Mouse (Mus musculus) regulatory T cell (primary cell): Measurements from ENCODE around the gene Slc43a3.

ENCODE experiments used
- in situ Hi-C: fragments of 300-600 bp; cut with MboI, MseI; formaldehyde crosslinking; loops from one replicate; pipeline ENCODE4 v1.15.1; 2025; ENCODE audit warnings: high pct_unique_total_duplicates

The Slc43a3 gene

DNA sequence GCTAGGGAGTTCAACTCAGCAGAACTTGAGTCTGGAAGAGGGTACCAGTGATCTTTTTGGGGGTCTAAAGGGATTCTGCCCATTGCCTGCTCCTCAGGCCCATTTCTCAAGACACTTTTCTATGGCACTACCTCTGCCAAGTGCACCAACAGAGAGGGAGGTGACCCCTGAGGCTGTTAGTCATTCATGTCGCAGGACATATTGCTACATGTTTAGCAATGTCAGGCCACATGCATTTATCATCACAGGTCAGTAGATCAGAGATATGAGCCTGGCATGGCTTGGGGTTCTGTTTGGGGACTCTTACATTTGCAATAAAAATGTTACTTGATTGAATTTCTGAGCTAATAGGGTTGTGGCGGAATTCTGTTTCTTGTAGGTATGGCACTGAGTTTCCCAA lies 39.2 kb downstream of the Slc43a3 start:
- in situ Hi-C loops, result no loop called here

GRCm38 (mm10) chr2:84980188-84980587 lies 43.8 kb downstream of the Slc43a3 start, which contains the start of gene Prg2:
Gene Prg2, plus strand, starts transcription at chr2:84980461.
- in situ Hi-C loops, result no loop called here

DNA sequence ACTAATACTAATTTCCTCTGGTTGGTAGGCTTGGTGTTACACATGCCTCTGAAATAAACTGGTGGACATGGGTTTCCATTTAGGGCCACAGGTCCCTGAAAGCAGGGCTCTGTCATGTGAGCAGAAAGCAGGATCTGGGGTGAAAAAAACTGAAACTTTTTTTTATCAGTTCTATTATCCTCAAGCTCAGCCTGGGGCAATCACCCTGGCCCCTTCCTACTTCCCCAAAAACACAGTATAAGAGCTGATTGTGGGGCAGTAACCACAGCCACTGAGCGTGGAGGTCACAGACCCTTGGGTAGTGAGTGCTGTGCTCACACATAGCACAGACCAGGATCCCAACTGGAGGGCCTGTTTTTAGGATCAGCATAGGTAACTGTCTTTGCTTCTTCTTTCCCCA lies 51.6 kb downstream of the Slc43a3 start, which contains the start of gene Prg3:
Prg3 (plus strand) TSS at position 286 of the 400 bp plus-strand sequence.
- in situ Hi-C loops, result no loop called here

DNA sequence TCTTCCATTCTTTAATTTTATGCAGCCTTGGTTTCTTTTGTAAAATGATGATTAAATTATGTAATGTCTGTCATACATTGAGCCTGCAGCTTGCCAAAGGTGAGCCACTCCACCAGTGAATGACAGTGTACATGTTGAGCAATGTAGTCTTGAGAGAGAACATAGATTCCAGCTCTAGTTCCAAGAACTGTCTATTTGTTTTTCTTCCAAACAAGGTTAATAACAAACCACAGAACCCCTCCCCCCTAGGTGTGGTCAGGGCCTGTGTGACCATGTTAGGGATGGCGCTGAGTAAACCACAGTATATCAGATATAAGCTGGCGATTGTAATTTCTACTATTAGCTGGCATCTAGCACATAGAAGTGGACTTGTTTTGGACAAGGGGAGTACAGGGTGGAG lies 60.0 kb downstream of the Slc43a3 start:
- in situ Hi-C loops, result no loop called here

DNA sequence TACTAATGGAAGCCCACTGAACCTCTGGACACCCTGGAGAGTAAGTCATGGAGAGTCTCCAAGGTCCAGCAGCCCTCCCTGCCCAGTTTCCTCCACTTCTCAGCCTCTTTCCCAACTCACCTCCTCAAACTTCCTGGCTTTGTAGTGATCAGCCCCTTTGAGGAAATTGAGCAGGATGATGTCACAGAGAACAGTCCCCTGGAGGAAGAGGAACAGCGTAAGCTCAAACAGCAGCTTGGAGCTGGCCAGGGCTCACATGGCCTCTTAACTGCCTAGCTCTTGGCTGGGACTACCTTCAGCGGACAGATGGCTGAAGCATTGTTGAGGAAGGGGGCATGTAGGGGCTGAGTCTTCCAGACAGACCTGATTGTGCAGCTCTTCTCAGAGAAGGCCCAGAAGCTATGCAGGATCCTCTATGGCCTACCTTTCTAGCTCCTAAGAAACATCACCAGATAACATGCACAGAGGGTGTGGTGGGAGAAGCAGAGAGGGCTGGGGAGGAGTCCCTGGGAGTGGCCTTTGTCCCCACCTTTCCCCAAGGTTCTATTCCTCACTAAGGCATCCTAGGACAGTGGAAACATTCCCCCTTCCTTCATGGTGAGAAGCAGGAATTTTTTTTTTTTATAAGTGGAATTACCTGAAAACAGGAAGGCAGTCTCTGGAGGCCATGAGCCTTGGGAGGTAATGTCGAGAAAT lies 63.3 kb downstream of the Slc43a3 start:
- in situ Hi-C loops, result no loop called here

DNA sequence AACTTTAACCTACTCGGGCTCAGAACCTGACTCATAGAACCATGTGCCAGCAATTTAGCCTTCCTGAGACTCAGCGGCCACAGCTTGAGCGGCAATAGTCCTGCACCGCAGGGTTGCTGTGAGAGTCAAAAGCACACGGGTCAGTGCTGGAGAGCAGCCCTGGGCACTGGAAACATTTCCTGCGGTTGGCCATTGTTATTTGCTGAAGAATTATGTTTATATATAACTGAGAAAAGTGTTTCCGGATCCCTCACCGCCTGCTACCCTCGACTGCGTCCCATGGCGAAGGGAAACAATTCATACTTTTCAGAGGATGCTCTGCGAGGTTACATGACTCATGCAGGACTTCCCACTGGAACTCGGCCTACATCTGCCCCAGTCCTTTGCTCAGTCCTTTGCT lies 65.1 kb downstream of the Slc43a3 start:
- in situ Hi-C loops, result no loop called here

- in situ Hi-C loops, result no loop called here
Measured at GRCm38 (mm10) chr2:85002575-85002974, 66.2 kb downstream of the Slc43a3 start.

- in situ Hi-C loops, result no loop called here
Measured at GRCm38 (mm10) chr2:85004341-85004740, 68.0 kb downstream of the Slc43a3 start.

- in situ Hi-C loops, result no loop called here
Measured at GRCm38 (mm10) chr2:85006600-85006999, 70.2 kb downstream of the Slc43a3 start.

DNA sequence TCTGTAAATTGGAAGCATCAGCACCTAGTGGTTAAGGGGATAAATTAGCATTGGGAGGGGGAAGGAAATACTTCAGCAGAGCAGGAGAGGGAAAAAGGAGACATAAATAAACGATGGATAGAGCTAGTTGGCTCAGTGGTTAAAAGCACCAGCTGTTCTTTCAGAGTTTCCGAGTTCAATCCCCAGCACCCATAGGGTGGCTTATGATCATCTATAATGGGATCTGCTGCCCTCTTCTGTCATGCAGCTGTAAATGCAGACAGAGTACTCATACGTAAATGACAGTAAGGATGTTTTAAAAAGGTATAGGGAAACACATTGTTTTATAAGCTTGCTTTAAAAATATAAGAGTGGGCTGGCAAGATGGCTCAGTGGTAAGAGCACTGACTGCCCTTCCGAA lies 71.3 kb downstream of the Slc43a3 start:
- in situ Hi-C loops, result no loop called here
